Mouse (Mus musculus) neural tube, embryonic 12.5 days (tissue): Measurements from ENCODE around the gene 4933417A18Rik. TPM values are rescaled to one million over a fixed set of nuclear protein-coding genes. Genes with fewer than 3 reads are reported as not detected.
A peak's percentile ranks its signal among the peaks of the same experiment; 100 is the strongest.
"Not testable (repeated sequence)": the region's sequence is repeated elsewhere in the genome, so short reads cannot be mapped to it uniquely, and the experiment has no call there.

ENCODE experiments used
- ATAC-seq: fragments of 200-750 bp; cut with Nextera tagmentation; 2 replicates; pipeline ENCODE4 v1.8.0; 2017; ENCODE audit warnings: low read depth, mild to moderate bottlenecking, moderate TSS enrichment, moderate library complexity; ENCODE audit not compliant: low FRiP score
- H3K27ac ChIP-seq: fragments of 300-500 bp; sonication (generic); 2 replicates; pipeline ENCODE4 v1.5.1; 2016
- H3K27me3 ChIP-seq: fragments of 300-500 bp; sonication (generic); replicated peaks from 2 replicates; pipeline ENCODE4 v1.6.1; 2016; ENCODE audit warnings: mild to moderate bottlenecking
- H3K36me3 ChIP-seq: fragments of 300-500 bp; sonication (generic); 2 replicates; pipeline ENCODE4 v1.6.1; 2016; ENCODE audit warnings: mild to moderate bottlenecking
- H3K4me1 ChIP-seq: fragments of 300-500 bp; sonication (generic); 2 replicates; pipeline ENCODE4 v1.6.1; 2016
- H3K4me2 ChIP-seq: fragments of 300-500 bp; sonication (generic); replicated peaks from 2 replicates; pipeline ENCODE4 v1.6.1; 2016; ENCODE audit warnings: mild to moderate bottlenecking
- H3K4me3 ChIP-seq: fragments of 300-500 bp; sonication (generic); 2 replicates; pipeline ENCODE4 v1.5.1; 2016
- H3K9ac ChIP-seq: fragments of 300-500 bp; sonication (generic); 2 replicates; pipeline ENCODE4 v1.6.1; 2016; ENCODE audit warnings: mild to moderate bottlenecking
- H3K9me3 ChIP-seq: fragments of 300-500 bp; sonication (generic); 2 replicates; pipeline ENCODE4 v1.6.1; 2016; ENCODE audit warnings: mild to moderate bottlenecking
- WGBS: fragments of 180-500 bp; shearing (Covaris S2); methylation state at CpG from one replicate; pipeline ENCODE4 v1.1.7; 2016; 5-methylcytosine and 5-hydroxymethylcytosine counted together
- polyA plus RNA-seq: library from polyadenylated mRNA; unstranded; fragments of >200 nt; fragmentation: Nextera tagmentation; extraction: Ambion mirVana; gene quantifications from 2 replicates; pipeline ENCODE4 v1.2.1, GENCODE M21; 2016

Gene 4933417A18Rik
- polyA plus RNA-seq, result not detected in 2 replicates

GRCm38 (mm10) chr13:34924210-34924609, at the start of gene 4933417A18Rik, which contains the start of gene Fam217a:
4933417A18Rik (plus strand) TSS chr13:34924409.
Fam217a (minus strand) TSS chr13:34924310.
- H3K4me1 ChIP-seq, result no peaks in the 10 kb centered on the region
- no peak within 1 kb of the TSS for H3K9ac ChIP-seq
- H3K4me3 ChIP-seq, result no peak within 1 kb of the TSS
- H3K4me2 ChIP-seq, result no peak within 1 kb of the TSS
- no peaks in the 10 kb centered on the region for H3K27me3 ChIP-seq
- no peaks in the 10 kb centered on the region for H3K9me3 ChIP-seq
- H3K36me3 ChIP-seq, result no peaks in the 10 kb centered on the region
- 83% methylated on average over 4 of the region's 4 CpGs for WGBS
- no peak for ATAC-seq
- no peak within 1 kb of the TSS for H3K27ac ChIP-seq

GRCm38 (mm10) chr13:34874736-34875135, 49.5 kb upstream of the 4933417A18Rik start:
- H3K9me3 ChIP-seq, H3K27me3 ChIP-seq, H3K36me3 ChIP-seq: not testable (repeated sequence)
- Histone ChIP-seq H3K4me3 (peak overlapping the region; percentile 93), H3K4me2 (peak overlapping the region; percentile 82), H3K9ac (peak overlapping the region; percentile 91; the same call in 1 of the 2 replicates), H3K4me1 (peaks cover 19% of the 10 kb centered on the region), H3K27ac (peak overlapping the region; percentile 93)
- ATAC-seq, result peak; percentile 56
- WGBS, result 23% methylated on average over 13 of the region's 13 CpGs

GRCm38 (mm10) chr13:34875166-34875710, 49.0 kb upstream of the 4933417A18Rik start, which contains the start of gene Prpf4b:
Prpf4b (plus strand) TSS chr13:34875302.
- Histone ChIP-seq H3K4me3 (peak within 1 kb of the TSS; percentile 93), H3K4me1 (peaks cover 19% of the 10 kb centered on the region), H3K36me3 (no peaks in the 10 kb centered on the region), H3K9me3 (no peaks in the 10 kb centered on the region), H3K9ac (peak within 1 kb of the TSS; percentile 91), H3K27ac (peak within 1 kb of the TSS; percentile 93), H3K4me2 (peak within 1 kb of the TSS; percentile 82), H3K27me3 (no peaks in the 10 kb centered on the region)
- under 1% methylated on average over 40 of the region's 40 CpGs for WGBS
- peak; percentile 88 for ATAC-seq

- WGBS, result under 1% methylated on average over 50 of the region's 50 CpGs
- Histone ChIP-seq H3K27me3 (no peaks in the 10 kb centered on the region), H3K27ac (peak overlapping the region; percentile 93), H3K36me3 (no peaks in the 10 kb centered on the region), H3K4me2 (peak overlapping the region; percentile 82), H3K4me1 (peaks cover 19% of the 10 kb centered on the region), H3K4me3 (peak overlapping the region; percentile 93), H3K9me3 (no peaks in the 10 kb centered on the region), H3K9ac (peak overlapping the region; percentile 91)
- peak; percentile 34 for ATAC-seq
Measured at GRCm38 (mm10) chr13:34875741-34876445, 48.3 kb upstream of the 4933417A18Rik start.

GRCm38 (mm10) chr13:34876481-34876880, 47.7 kb upstream of the 4933417A18Rik start:
- H3K27me3 ChIP-seq, result no peaks in the 10 kb centered on the region
- ATAC-seq, result no peak
- 12% methylated on average over 3 of the region's 3 CpGs for WGBS
- peak overlapping the region; percentile 82 for H3K4me2 ChIP-seq
- H3K9me3 ChIP-seq, result no peaks in the 10 kb centered on the region
- peaks cover 19% of the 10 kb centered on the region for H3K4me1 ChIP-seq
- H3K4me3 ChIP-seq, result peak overlapping the region; percentile 93
- H3K9ac ChIP-seq, result peak overlapping the region; percentile 91
- no peaks in the 10 kb centered on the region for H3K36me3 ChIP-seq
- no peak overlapping the region for H3K27ac ChIP-seq

- Histone ChIP-seq H3K36me3 (peaks cover 82% of the 10 kb centered on the region), H3K4me3 (no peak overlapping the region)
- 87% methylated on average over 1 of the region's 1 CpGs for WGBS
Measured at GRCm38 (mm10) chr13:34892871-34893270, 31.3 kb upstream of the 4933417A18Rik start.

GRCm38 (mm10) chr13:34914614-34915013, 9.6 kb upstream of the 4933417A18Rik start:
- Histone ChIP-seq H3K36me3 (no peaks in the 10 kb centered on the region), H3K4me3 (no peak overlapping the region), H3K27me3 (no peaks in the 10 kb centered on the region), H3K4me1 (no peaks in the 10 kb centered on the region), H3K4me2 (no peak overlapping the region), H3K9ac (no peak overlapping the region), H3K27ac (no peak overlapping the region), H3K9me3 (no peaks in the 10 kb centered on the region)
- ATAC-seq, result no peak
- WGBS, result 80% methylated on average over 9 of the region's 9 CpGs

More at GRCm38 (mm10) chr13:34892871-34893270, 31.3 kb upstream of the 4933417A18Rik start:
- H3K27me3 ChIP-seq, result no peaks in the 10 kb centered on the region
- no peaks in the 10 kb centered on the region for H3K4me1 ChIP-seq
- H3K27ac ChIP-seq, result no peak overlapping the region
- no peak overlapping the region for H3K9ac ChIP-seq
- ATAC-seq, result no peak
- H3K4me2 ChIP-seq, result no peak overlapping the region
- H3K9me3 ChIP-seq, result no peaks in the 10 kb centered on the region

GRCm38 (mm10) chr13:34916520-34917167, 7.6 kb upstream of the 4933417A18Rik start:
- Histone ChIP-seq H3K4me3 (no peak overlapping the region), H3K36me3 (no peaks in the 10 kb centered on the region), H3K4me1 (no peaks in the 10 kb centered on the region), H3K27me3 (no peaks in the 10 kb centered on the region), H3K9me3 (no peaks in the 10 kb centered on the region), H3K27ac (no peak overlapping the region), H3K4me2 (peak overlapping the region; percentile 56), H3K9ac (no peak overlapping the region)
- no peak for ATAC-seq
- WGBS, result 38% methylated on average over 37 of the region's 37 CpGs

GRCm38 (mm10) chr13:34934931-34935644, 10.9 kb downstream of the 4933417A18Rik start:
- no peak overlapping the region for H3K9ac ChIP-seq
- WGBS, result 84% methylated on average over 10 of the region's 10 CpGs
- no peak overlapping the region for H3K4me3 ChIP-seq
- no peaks in the 10 kb centered on the region for H3K9me3 ChIP-seq
- H3K27ac ChIP-seq, result no peak overlapping the region
- H3K4me1 ChIP-seq, result no peaks in the 10 kb centered on the region
- no peaks in the 10 kb centered on the region for H3K36me3 ChIP-seq
- no peak for ATAC-seq
- no peak overlapping the region for H3K4me2 ChIP-seq
- H3K27me3 ChIP-seq, result no peaks in the 10 kb centered on the region

GRCm38 (mm10) chr13:34942370-34942769, 18.2 kb downstream of the 4933417A18Rik start:
- no peaks in the 10 kb centered on the region for H3K4me1 ChIP-seq
- no peaks in the 10 kb centered on the region for H3K36me3 ChIP-seq
- H3K27me3 ChIP-seq, result no peaks in the 10 kb centered on the region
- no peak for ATAC-seq
- H3K9me3 ChIP-seq, result no peaks in the 10 kb centered on the region
- H3K9ac ChIP-seq, result no peak overlapping the region
- no peak overlapping the region for H3K4me3 ChIP-seq
- no peak overlapping the region for H3K27ac ChIP-seq
- no peak overlapping the region for H3K4me2 ChIP-seq

- ATAC-seq, H3K36me3 ChIP-seq, H3K27me3 ChIP-seq, H3K4me1 ChIP-seq, H3K27ac ChIP-seq, H3K4me2 ChIP-seq, H3K9me3 ChIP-seq, H3K4me3 ChIP-seq, H3K9ac ChIP-seq: not testable (repeated sequence)
- 91% methylated on average over 2 of the region's 2 CpGs for WGBS
Measured at GRCm38 (mm10) chr13:34951437-34951836, 27.2 kb downstream of the 4933417A18Rik start.

GRCm38 (mm10) chr13:34956901-34957300, 32.7 kb downstream of the 4933417A18Rik start:
- no peaks in the 10 kb centered on the region for H3K4me1 ChIP-seq
- no peak overlapping the region for H3K4me2 ChIP-seq
- H3K9me3 ChIP-seq, result no peaks in the 10 kb centered on the region
- no peak overlapping the region for H3K27ac ChIP-seq
- H3K9ac ChIP-seq, result no peak overlapping the region
- H3K27me3 ChIP-seq, result no peaks in the 10 kb centered on the region
- no peak overlapping the region for H3K4me3 ChIP-seq
- no peak for ATAC-seq
- 84% methylated on average over 4 of the region's 4 CpGs for WGBS
- no peaks in the 10 kb centered on the region for H3K36me3 ChIP-seq
